Mouse (Mus musculus): ENCODE data around the gene Slc25a36. TPM values are rescaled to one million over a fixed set of nuclear protein-coding genes. Genes with fewer than 3 reads are reported as not detected.

Slc25a36 gene
- polyA plus RNA-seq, 1 experiment from 2014 or later = 78.0 TPM

GRCm38 (mm10) chr9:97068201-97069095 is 42.5 kb downstream of the Slc25a36 start:
- DNase-seq (ENCODE audit: low spot score) = peak; percentile 86
- Histone ChIP-seq H3K27me3 (ENCODE audit: control insufficient read depth, insufficient read depth, low read length) (no peaks in the 10 kb centered on the region), H3K9me3 (ENCODE audit: control insufficient read depth, low read length) (no peaks in the 10 kb centered on the region), H3K9ac (ENCODE audit: low read length) (no peak overlapping the region), H3K4me2 (ENCODE audit: low read depth, low read length, severe bottlenecking) (no peak overlapping the region), H3K27ac (ENCODE audit: low read depth, low read length) (no peak overlapping the region), H3K4me1 (replicated peaks; ENCODE audit: control insufficient read depth, insufficient read depth, low read length) (no peaks in the 10 kb centered on the region), H3K36me3 (ENCODE audit: control insufficient read depth, insufficient read depth, low read length) (no peaks in the 10 kb centered on the region), H3K4me3 (ENCODE audit: low read depth, low read length) (no peak overlapping the region)
- ATAC-seq (replicated peaks; ENCODE audit: low FRiP score) = peak; percentile 71
- 55% methylated on average over 9 of the region's 9 CpGs for WGBS

GRCm38 (mm10) chr9:97067761-97068160 is 43.2 kb downstream of the Slc25a36 start:
- DNase-seq (ENCODE audit: low spot score) (no peak), ATAC-seq (replicated peaks; ENCODE audit: low FRiP score) (no peak)
- 78% methylated on average over 6 of the region's 6 CpGs for WGBS
- H3K36me3 ChIP-seq (ENCODE audit: control insufficient read depth, insufficient read depth, low read length) = no peaks in the 10 kb centered on the region
- H3K4me2 ChIP-seq (ENCODE audit: low read depth, low read length, severe bottlenecking) = no peak overlapping the region
- no peak overlapping the region for H3K27ac ChIP-seq (ENCODE audit: low read depth, low read length)
- no peaks in the 10 kb centered on the region for H3K9me3 ChIP-seq (ENCODE audit: control insufficient read depth, low read length)
- no peaks in the 10 kb centered on the region for H3K4me1 ChIP-seq (replicated peaks; ENCODE audit: control insufficient read depth, insufficient read depth, low read length)
- H3K9ac ChIP-seq (ENCODE audit: low read length) = no peak overlapping the region
- H3K4me3 ChIP-seq (ENCODE audit: low read depth, low read length) = no peak overlapping the region
- no peaks in the 10 kb centered on the region for H3K27me3 ChIP-seq (ENCODE audit: control insufficient read depth, insufficient read depth, low read length)

GRCm38 (mm10) chr9:97065885-97066284 is 45.1 kb downstream of the Slc25a36 start:
- Histone ChIP-seq H3K4me1 (replicated peaks; ENCODE audit: control insufficient read depth, insufficient read depth, low read length) (0 out of 2 replicates have a peak, but pooled peaks cover 1% of the 10 kb centered on the region), H3K9ac (ENCODE audit: low read length) (no peak overlapping the region), H3K27ac (ENCODE audit: low read depth, low read length) (no peak overlapping the region), H3K9me3 (ENCODE audit: control insufficient read depth, low read length) (no peaks in the 10 kb centered on the region), H3K4me3 (ENCODE audit: low read depth, low read length) (no peak overlapping the region), H3K36me3 (ENCODE audit: control insufficient read depth, insufficient read depth, low read length) (no peaks in the 10 kb centered on the region), H3K4me2 (ENCODE audit: low read depth, low read length, severe bottlenecking) (no peak overlapping the region), H3K27me3 (ENCODE audit: control insufficient read depth, insufficient read depth, low read length) (no peaks in the 10 kb centered on the region)
- 84% methylated on average over 4 of the region's 4 CpGs for WGBS
- DNase-seq (ENCODE audit: low spot score) = no peak
- no peak for ATAC-seq (replicated peaks; ENCODE audit: low FRiP score)

- Histone ChIP-seq H3K9me3 (ENCODE audit: control insufficient read depth, low read length) (no peaks in the 10 kb centered on the region), H3K4me2 (ENCODE audit: low read depth, low read length, severe bottlenecking) (no peak overlapping the region), H3K9ac (ENCODE audit: low read length) (no peak overlapping the region), H3K27ac (ENCODE audit: low read depth, low read length) (no peak overlapping the region), H3K4me3 (ENCODE audit: low read depth, low read length) (no peak overlapping the region), H3K4me1 (replicated peaks; ENCODE audit: control insufficient read depth, insufficient read depth, low read length) (0 out of 2 replicates have a peak, but pooled peaks cover 2% of the 10 kb centered on the region), H3K27me3 (ENCODE audit: control insufficient read depth, insufficient read depth, low read length) (no peaks in the 10 kb centered on the region), H3K36me3 (ENCODE audit: control insufficient read depth, insufficient read depth, low read length) (no peaks in the 10 kb centered on the region)
- 71% methylated on average over 5 of the region's 5 CpGs for WGBS
- DNase-seq (ENCODE audit: low spot score) (no peak), ATAC-seq (replicated peaks; ENCODE audit: low FRiP score) (no peak)
These were observed 45.7 kb downstream of the Slc25a36 start for GRCm38 (mm10) chr9:97065216-97065615.

- Histone ChIP-seq H3K4me2 (ENCODE audit: low read depth, low read length, severe bottlenecking) (no peak overlapping the region), H3K27me3 (ENCODE audit: control insufficient read depth, insufficient read depth, low read length) (no peaks in the 10 kb centered on the region), H3K9ac (ENCODE audit: low read length) (no peak overlapping the region), H3K4me3 (ENCODE audit: low read depth, low read length) (no peak overlapping the region), H3K9me3 (ENCODE audit: control insufficient read depth, low read length) (no peaks in the 10 kb centered on the region), H3K27ac (ENCODE audit: low read depth, low read length) (no peak overlapping the region), H3K4me1 (replicated peaks; ENCODE audit: control insufficient read depth, insufficient read depth, low read length) (0 out of 2 replicates have a peak, but pooled peaks cover 2% of the 10 kb centered on the region), H3K36me3 (ENCODE audit: control insufficient read depth, insufficient read depth, low read length) (no peaks in the 10 kb centered on the region)
- no peak for ATAC-seq (replicated peaks; ENCODE audit: low FRiP score)
- DNase-seq (ENCODE audit: low spot score) = no peak
- WGBS = 89% methylated on average over 1 of the region's 1 CpGs
These were observed 46.8 kb downstream of the Slc25a36 start for GRCm38 (mm10) chr9:97064161-97064560.

- Histone ChIP-seq H3K4me1 (replicated peaks; ENCODE audit: control insufficient read depth, insufficient read depth, low read length) (peaks cover 3% of the 10 kb centered on the region; the same call in 1 of the 2 replicates), H3K4me3 (ENCODE audit: low read depth, low read length) (no peak overlapping the region), H3K9me3 (ENCODE audit: control insufficient read depth, low read length) (no peaks in the 10 kb centered on the region), H3K9ac (ENCODE audit: low read length) (no peak overlapping the region), H3K27me3 (ENCODE audit: control insufficient read depth, insufficient read depth, low read length) (no peaks in the 10 kb centered on the region), H3K4me2 (ENCODE audit: low read depth, low read length, severe bottlenecking) (no peak overlapping the region), H3K27ac (ENCODE audit: low read depth, low read length) (no peak overlapping the region), H3K36me3 (ENCODE audit: control insufficient read depth, insufficient read depth, low read length) (no peaks in the 10 kb centered on the region)
- DNase-seq (ENCODE audit: low spot score) = no peak
- 93% methylated on average over 9 of the region's 9 CpGs for WGBS
- no peak for ATAC-seq (replicated peaks; ENCODE audit: low FRiP score)
These were observed 49.3 kb downstream of the Slc25a36 start for GRCm38 (mm10) chr9:97061696-97062095.

- no peak overlapping the region for H3K4me2 ChIP-seq (ENCODE audit: low read depth, low read length, severe bottlenecking)
- 0 out of 2 replicates have a peak overlapping the region, but pooled peaks have one; percentile 6 for H3K27ac ChIP-seq (ENCODE audit: low read depth, low read length)
- no peaks in the 10 kb centered on the region for H3K9me3 ChIP-seq (ENCODE audit: control insufficient read depth, low read length)
- no peak overlapping the region for H3K9ac ChIP-seq (ENCODE audit: low read length)
- H3K4me3 ChIP-seq (ENCODE audit: low read depth, low read length) = no peak overlapping the region
- no peaks in the 10 kb centered on the region for H3K27me3 ChIP-seq (ENCODE audit: control insufficient read depth, insufficient read depth, low read length)
- peaks cover 11% of the 10 kb centered on the region for H3K4me1 ChIP-seq (replicated peaks; ENCODE audit: control insufficient read depth, insufficient read depth, low read length)
- DNase-seq (ENCODE audit: low spot score) = no peak
- WGBS = 73% methylated on average over 18 of the region's 18 CpGs
- ATAC-seq (replicated peaks; ENCODE audit: low FRiP score) = no peak
- no peaks in the 10 kb centered on the region for H3K36me3 ChIP-seq (ENCODE audit: control insufficient read depth, insufficient read depth, low read length)
These were observed 54.2 kb downstream of the Slc25a36 start for GRCm38 (mm10) chr9:97056541-97057338.

GRCm38 (mm10) chr9:97055906-97056305 is 55.1 kb downstream of the Slc25a36 start:
- H3K4me1 ChIP-seq (replicated peaks; ENCODE audit: control insufficient read depth, insufficient read depth, low read length) = peaks cover 11% of the 10 kb centered on the region
- DNase-seq (ENCODE audit: low spot score) (no peak), ATAC-seq (replicated peaks; ENCODE audit: low FRiP score) (0 out of 2 replicates have a peak, but pooled peaks have one; percentile 40)
- no peak overlapping the region for H3K27ac ChIP-seq (ENCODE audit: low read depth, low read length)
- H3K4me3 ChIP-seq (ENCODE audit: low read depth, low read length) = no peak overlapping the region
- H3K4me2 ChIP-seq (ENCODE audit: low read depth, low read length, severe bottlenecking) = no peak overlapping the region
- H3K9me3 ChIP-seq (ENCODE audit: control insufficient read depth, low read length) = no peaks in the 10 kb centered on the region
- no peak overlapping the region for H3K9ac ChIP-seq (ENCODE audit: low read length)
- H3K27me3 ChIP-seq (ENCODE audit: control insufficient read depth, insufficient read depth, low read length) = no peaks in the 10 kb centered on the region
- 48% methylated on average over 14 of the region's 14 CpGs for WGBS
- no peaks in the 10 kb centered on the region for H3K36me3 ChIP-seq (ENCODE audit: control insufficient read depth, insufficient read depth, low read length)

Data from forebrain, embryonic 11.5 days (tissue).